In the genomic region with DNA sequence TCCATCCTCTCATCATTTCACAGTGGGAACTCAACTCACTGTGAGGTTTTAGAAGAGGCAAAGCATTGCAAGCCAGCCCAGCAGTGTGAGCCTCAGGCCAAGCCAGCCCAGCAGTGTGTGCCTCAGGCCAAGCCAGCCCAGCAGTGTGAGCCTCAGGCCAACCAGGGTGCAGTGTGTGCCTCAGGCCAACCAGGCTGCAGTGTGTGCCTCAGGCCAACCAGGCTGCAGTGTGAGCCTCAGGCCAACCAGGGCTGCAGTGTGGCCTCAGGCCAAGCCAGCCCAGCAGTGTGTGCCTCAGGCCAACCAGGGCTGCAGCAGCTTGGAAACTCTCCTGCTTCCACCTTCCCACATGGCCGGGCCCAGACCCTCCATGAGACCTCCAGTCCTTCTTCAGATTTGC, we compare ENCODE assay signal across 8 mouse cellular contexts.
DNase-seq lines count a peak whose midpoint lies in the region; ATAC-seq and TF ChIP-seq lines count a peak whose summit lies in the region.

No protein-coding gene starts in this region.

- no peak overlapping the region for H3K27ac ChIP-seq in forebrain, embryonic 16.5 days (ENCODE audit: low read length)
- no peak overlapping the region for H3K27ac ChIP-seq in forebrain, embryonic 15.5 days (replicated peaks)
- no peak overlapping the region for H3K27ac ChIP-seq in lung, postnatal 0 days (ENCODE audit: low read length)
- H3K27ac ChIP-seq in limb, embryonic 11.5 days (replicated peaks; ENCODE audit: low read depth, low read length), result no peak overlapping the region

- H3K4me2 ChIP-seq in forebrain, embryonic 16.5 days (ENCODE audit: low read length), result no peak overlapping the region
- H3K4me2 ChIP-seq in forebrain, embryonic 15.5 days (replicated peaks), result no peak overlapping the region
- H3K4me2 ChIP-seq in lung, postnatal 0 days (replicated peaks; ENCODE audit: low read depth, low read length), result no peak overlapping the region
- H3K4me2 ChIP-seq in limb, embryonic 11.5 days (ENCODE audit: low read depth, severe bottlenecking), result no peak overlapping the region

- H3K27me3 ChIP-seq in forebrain, embryonic 16.5 days (replicated peaks; ENCODE audit: control insufficient read depth, insufficient read depth, low read length), result no peaks in the 10 kb centered on the region
- no peaks in the 10 kb centered on the region for H3K27me3 ChIP-seq in forebrain, embryonic 15.5 days
- H3K27me3 ChIP-seq in lung, postnatal 0 days (replicated peaks; ENCODE audit: insufficient read depth, low read length), result no peaks in the 10 kb centered on the region
- no peaks in the 10 kb centered on the region for H3K27me3 ChIP-seq in limb, embryonic 11.5 days (ENCODE audit: control insufficient read depth, insufficient read depth, low read length)

- TF ChIP-seq CTCF in lung, postnatal 0 days (IDR thresholded peaks at IDR 0.05), result no peak

- no peak for TF ChIP-seq EP300 in lung, postnatal 0 days (IDR thresholded peaks at IDR 0.05)

- peak; percentile 53 for ATAC-seq in forebrain, embryonic 16.5 days
- ATAC-seq in forebrain, embryonic 15.5 days (replicated peaks), result no peak
- ATAC-seq in lung, postnatal 0 days, result peak; percentile 38
- no peak for ATAC-seq in limb, embryonic 11.5 days (ENCODE audit: insufficient number of reproducible peaks, low FRiP score, low TSS enrichment, low read depth)
- no peak for ATAC-seq in cerebellum, adult (ENCODE audit: insufficient number of reproducible peaks, low FRiP score, low TSS enrichment)
- no peak for ATAC-seq in activated CD4-positive, CD25-positive, alpha-beta regulatory T cell, adult 4 months

- H3K36me3 ChIP-seq in forebrain, embryonic 16.5 days (ENCODE audit: control insufficient read depth, insufficient read depth), result no peaks in the 10 kb centered on the region
- H3K36me3 ChIP-seq in forebrain, embryonic 15.5 days, result no peaks in the 10 kb centered on the region
- no peaks in the 10 kb centered on the region for H3K36me3 ChIP-seq in lung, postnatal 0 days (ENCODE audit: insufficient read depth, low read length)
- H3K36me3 ChIP-seq in limb, embryonic 11.5 days (ENCODE audit: control insufficient read depth, insufficient read depth, low read length), result no peaks in the 10 kb centered on the region

- DNase-seq in lung, postnatal 0 days (ENCODE audit: low spot score), result peak; percentile 26
- no peak for DNase-seq in lung, adult 18-20 months
- DNase-seq in limb, embryonic 11.5 days (ENCODE audit: low spot score), result peak; percentile 30
- DNase-seq in testis, postnatal 10 days (ENCODE audit: low spot score), result peak; percentile 66

- WGBS in forebrain, embryonic 16.5 days, result 75% methylated on average over 1 of the region's 1 CpGs
- WGBS in forebrain, embryonic 15.5 days, result 63% methylated on average over 1 of the region's 1 CpGs
- 87% methylated on average over 1 of the region's 1 CpGs for WGBS in lung, postnatal 0 days
- 82% methylated on average over 1 of the region's 1 CpGs for WGBS in limb, embryonic 11.5 days

- peaks cover 21% of the 10 kb centered on the region for H3K4me1 ChIP-seq in forebrain, embryonic 16.5 days (replicated peaks; ENCODE audit: control insufficient read depth, insufficient read depth, low read length)
- H3K4me1 ChIP-seq in forebrain, embryonic 15.5 days, result peaks cover 31% of the 10 kb centered on the region
- H3K4me1 ChIP-seq in lung, postnatal 0 days (ENCODE audit: insufficient read depth, low read depth, low read length), result peaks cover 3% of the 10 kb centered on the region; the same call in 1 of the 2 replicates
- peaks cover 27% of the 10 kb centered on the region for H3K4me1 ChIP-seq in limb, embryonic 11.5 days (ENCODE audit: control insufficient read depth, insufficient read depth, low read length)

- H3K9ac ChIP-seq in forebrain, embryonic 16.5 days (replicated peaks; ENCODE audit: low read depth, low read length), result no peak overlapping the region
- H3K9ac ChIP-seq in forebrain, embryonic 15.5 days (replicated peaks), result no peak overlapping the region
- H3K9ac ChIP-seq in lung, postnatal 0 days (replicated peaks; ENCODE audit: low read depth), result no peak overlapping the region
- H3K9ac ChIP-seq in limb, embryonic 11.5 days (ENCODE audit: low read length), result no peak overlapping the region

- H3K4me3 ChIP-seq in forebrain, embryonic 16.5 days (replicated peaks; ENCODE audit: low read length), result no peak overlapping the region
- no peak overlapping the region for H3K4me3 ChIP-seq in forebrain, embryonic 15.5 days
- H3K4me3 ChIP-seq in lung, postnatal 0 days (ENCODE audit: low read depth, low read length), result no peak overlapping the region
- H3K4me3 ChIP-seq in limb, embryonic 11.5 days (ENCODE audit: low read depth, low read length), result no peak overlapping the region

- no peaks in the 10 kb centered on the region for H3K9me3 ChIP-seq in forebrain, embryonic 16.5 days (ENCODE audit: control insufficient read depth, low read length)
- H3K9me3 ChIP-seq in forebrain, embryonic 15.5 days, result no peaks in the 10 kb centered on the region
- H3K9me3 ChIP-seq in lung, postnatal 0 days (ENCODE audit: low read length), result no peaks in the 10 kb centered on the region
- H3K9me3 ChIP-seq in limb, embryonic 11.5 days (ENCODE audit: control insufficient read depth, low read length), result no peaks in the 10 kb centered on the region

Comparison
In these comparisons a context has a peak if more than half of its experiments do, and no peak if none do; other contexts are left out.
1. ATAC-seq: peak in forebrain, embryonic 16.5 days (single experiment) and lung, postnatal 0 days (single experiment); none in forebrain, embryonic 15.5 days (single experiment), limb, embryonic 11.5 days (single experiment), cerebellum, adult (single experiment) and activated CD4-positive, CD25-positive, alpha-beta regulatory T cell, adult 4 months (single experiment).
2. DNase-seq: peak in lung, postnatal 0 days (single experiment), limb, embryonic 11.5 days (single experiment) and testis, postnatal 10 days (single experiment); none in lung, adult 18-20 months (0 of 2).